Mouse (Mus musculus) ovary, adult 18-20 months (tissue): Measurements from ENCODE around the gene Utp14b.

ENCODE experiments used
- DNase-seq: peaks from one replicate; pipeline ENCODE4 v3.0.0; 2022; ENCODE audit warnings: low spot score, mixed read lengths

Gene Utp14b

DNA sequence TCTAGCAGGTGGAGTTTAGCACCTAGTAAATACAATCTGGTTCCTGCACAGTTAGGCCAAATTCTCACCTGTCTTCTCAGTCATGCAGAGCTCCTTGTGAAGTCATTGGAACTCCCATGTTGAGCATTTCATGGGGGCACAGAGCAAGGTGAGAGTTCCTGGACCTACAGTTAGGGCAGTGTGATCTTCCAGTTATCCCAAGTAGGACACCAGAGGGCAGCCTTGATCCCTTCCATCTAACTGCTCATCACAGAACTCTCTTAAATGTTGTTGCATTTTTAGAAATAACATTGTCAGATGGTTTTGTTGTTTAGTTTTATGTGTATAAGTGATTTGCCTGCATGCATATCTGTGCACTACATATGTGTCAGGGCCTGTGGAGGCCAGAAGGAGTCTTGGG, 29.0 kb downstream of the Utp14b start:
- no peak for DNase-seq

DNA sequence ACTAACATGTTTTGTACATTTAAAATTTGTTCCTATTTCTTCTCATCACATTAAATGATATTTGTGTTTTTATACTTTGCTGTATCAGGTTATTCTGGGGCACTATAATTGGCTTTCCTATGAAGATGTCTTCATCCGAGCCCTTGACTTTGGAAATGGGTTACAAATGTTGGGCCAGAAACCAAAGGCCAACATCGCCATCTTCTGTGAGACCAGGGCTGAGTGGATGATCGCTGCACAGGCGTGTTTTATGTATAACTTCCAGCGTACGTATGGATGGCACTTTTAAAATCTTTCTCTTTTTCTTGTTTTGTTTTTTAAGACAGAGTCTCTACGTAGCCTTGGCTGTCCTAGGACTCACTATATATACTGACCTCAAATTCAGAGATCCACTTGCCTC, 30.3 kb downstream of the Utp14b start:
- no peak for DNase-seq

DNA sequence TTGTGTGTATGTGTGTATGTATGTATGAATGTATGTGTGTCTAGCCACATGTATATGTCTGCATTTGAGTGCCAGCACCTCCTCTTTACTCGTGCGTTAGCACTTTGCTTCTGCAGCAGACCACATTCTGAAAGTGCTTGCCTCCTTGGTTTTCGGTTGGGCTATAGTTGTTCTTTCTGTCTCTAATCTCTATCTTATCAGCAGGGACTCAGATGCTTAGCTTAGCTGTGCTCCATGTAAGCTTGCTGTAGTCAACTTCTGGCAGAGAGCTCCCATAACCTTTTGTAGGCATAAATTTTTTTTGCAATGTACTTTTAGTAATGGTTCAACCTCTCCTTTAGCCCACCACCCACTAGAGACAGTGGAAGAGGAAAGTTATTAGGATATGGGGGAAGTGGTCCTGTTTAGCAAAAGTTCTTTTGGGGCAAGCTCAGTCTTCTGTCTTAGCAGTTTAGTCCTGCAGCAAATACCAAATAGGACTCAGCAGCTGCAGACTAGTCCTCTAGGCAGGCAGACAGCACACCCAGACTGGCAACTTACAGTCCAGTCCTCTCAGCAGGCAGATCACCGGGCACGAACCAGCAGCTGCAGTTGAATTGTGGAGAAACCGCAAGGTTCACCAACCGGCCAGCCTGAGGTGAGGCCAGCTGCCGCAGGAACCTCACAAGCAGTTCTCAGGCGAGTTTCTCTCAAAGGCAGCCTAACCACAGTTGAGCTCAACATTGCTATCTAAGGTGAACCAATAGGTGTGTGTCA, 36.8 kb downstream of the Utp14b start:
- DNase-seq, result no peak

DNA sequence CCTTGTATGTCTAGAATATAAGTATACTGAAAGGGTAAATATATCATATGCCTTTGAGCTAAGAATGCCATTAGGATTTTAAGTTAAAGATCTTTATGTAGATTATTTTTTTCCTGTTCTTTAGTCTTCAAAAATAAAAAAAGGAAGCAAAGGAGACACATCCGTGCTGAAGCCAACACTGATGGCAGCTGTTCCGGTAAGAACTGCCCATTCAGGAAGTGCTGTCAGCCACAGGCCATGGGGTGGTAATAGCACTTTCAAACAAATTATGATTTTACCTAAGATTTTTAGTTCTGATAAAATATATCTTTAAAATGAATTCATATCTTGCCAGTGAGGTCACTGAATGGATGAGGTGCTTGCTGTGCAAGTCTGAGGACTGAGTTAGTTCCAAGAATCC, 38.5 kb downstream of the Utp14b start:
- no peak for DNase-seq

DNA sequence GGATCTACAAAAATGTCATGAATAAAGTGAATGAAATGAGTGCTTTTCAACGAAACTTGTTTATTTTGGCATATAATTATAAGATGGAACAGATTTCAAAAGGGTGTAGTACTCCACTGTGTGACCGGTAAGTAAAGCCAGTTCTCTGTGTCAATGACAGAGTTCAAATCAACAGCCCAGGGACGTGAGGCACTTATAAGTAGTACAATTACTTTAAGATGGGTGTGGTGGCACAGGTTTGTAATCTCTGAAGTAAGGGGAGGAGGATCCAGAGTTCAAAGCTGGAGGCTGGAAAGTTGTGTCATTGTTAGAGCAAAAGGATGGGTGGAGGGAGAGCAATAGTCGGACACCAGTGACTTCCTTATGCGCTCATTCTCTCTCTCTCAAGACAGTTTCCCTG, 39.1 kb downstream of the Utp14b start:
- no peak for DNase-seq

DNA sequence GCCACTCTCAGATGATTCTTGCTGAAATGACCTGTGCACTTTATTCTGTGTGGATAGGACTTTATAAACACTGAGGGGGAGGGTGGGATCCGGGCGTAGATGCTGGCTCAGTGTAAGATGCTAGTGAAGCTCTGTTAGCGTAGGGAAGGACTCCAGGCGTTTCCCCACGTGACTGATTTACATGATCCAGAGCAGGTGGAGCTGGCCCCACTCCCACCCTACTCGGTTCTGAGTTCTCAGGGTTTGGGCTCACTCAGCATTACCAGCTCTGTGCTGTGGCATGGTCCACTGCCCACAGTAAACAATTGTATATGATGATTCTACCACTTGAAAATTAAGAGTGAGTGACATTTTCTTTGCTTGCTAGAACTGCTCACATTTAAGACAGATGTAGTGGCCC, 40.3 kb downstream of the Utp14b start:
- no peak for DNase-seq

DNA sequence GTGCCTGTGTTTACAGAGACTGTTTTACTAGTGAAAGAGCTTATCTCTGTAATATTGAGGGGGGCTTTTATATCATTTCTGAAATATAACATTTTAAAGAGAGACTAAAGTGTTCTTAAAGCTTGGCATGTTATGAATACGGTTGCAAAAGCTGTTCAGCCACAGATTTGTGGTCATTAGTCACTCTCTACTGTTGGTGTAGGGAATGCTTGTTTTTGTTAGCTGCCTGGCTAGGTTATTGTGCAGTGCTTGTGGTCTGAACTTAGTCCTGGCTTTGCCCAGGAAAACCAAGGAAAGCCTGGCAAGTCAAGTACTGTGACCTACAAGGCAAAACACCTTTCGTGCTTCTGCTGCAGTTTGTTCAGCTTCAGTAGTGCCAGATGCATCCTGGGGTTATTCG, 43.9 kb downstream of the Utp14b start:
- no peak for DNase-seq

DNA sequence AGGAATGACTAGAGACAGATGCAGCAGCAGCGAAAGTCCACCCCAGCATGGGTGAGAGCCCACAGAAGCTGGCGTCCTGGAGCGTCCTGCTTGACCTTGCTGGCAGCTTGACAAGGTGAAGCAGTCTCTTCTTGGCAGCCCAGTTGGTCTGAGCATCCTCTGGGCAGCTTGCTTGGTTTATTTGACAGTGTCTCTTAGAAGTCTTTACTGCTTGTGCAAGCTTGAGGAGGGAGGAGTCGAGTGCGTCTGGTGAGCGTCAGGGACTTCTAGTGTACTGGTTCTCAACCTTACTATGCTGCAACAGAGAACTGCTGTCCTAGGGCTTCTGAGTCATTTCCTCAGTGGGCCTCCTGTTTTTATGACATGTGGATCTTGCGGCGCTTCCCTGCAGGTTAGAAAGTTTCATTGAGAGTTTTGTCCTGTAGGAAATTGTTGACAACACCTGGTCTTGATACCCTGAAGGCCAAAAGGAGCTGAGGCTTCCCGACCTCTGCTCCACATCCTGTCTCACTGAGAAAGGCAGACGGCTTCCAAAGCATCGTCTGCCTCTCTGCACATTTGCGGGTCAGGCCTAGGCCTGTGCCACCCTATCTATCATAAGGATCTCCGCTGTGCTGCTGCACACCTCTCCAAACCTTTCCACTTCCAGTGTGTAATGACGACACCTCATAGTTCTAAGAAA, 44.6 kb downstream of the Utp14b start:
- DNase-seq, result no peak

DNA sequence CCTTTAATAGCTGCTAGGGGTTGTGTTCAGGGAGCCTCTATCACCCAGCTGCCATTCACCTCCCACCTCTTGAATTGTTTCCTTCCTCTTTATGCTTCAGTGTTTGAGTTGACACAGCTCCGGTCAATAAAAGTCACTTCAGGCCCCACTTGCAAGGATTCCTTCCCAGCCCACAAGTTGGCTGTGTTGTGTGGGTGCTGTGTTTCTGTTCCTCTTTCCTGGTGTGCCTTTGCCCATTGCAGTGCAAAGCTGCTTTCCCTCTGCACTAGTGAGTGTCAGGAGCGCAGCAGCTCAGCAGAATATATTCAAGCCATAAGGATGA, 45.1 kb downstream of the Utp14b start:
- no peak for DNase-seq

DNA sequence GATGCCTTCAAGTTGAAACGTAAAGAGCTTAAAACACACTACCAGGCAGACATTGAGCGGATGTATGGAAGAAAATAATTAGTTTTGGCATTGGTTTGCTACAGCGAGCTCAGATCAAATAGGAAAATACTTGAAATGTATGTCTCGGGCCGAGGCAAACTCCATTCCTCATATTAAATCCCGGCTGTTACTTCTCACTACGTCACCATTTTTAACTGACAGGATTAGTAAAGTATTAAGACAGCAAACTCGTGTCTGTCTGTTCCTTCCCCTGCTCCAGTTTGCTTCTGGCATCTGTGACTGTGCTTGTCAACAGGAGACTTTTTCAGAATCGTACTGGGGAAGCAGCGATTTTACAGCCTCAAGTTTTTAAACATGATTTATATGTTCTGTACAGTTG, 48.5 kb downstream of the Utp14b start:
- DNase-seq, result no peak

DNA sequence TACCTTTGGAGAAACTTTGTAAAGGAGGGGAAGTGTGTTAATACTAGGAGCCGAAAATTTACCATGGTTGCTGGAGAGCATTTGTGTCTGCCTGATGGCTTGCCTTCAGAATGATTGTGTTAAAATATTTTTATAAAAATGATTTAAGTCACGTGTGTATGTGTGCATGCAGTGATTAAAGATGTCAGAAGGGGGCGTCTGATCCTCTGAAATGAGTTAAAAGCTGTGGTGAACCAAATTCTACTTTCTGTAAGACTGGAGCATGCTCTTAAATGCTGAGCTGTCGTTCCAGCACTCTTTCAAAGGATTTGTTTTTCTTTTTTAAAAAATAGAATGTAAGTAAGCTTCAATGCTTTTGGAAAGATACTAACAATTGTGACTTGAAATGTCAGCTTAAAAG, 49.4 kb downstream of the Utp14b start:
- DNase-seq, result no peak

DNA sequence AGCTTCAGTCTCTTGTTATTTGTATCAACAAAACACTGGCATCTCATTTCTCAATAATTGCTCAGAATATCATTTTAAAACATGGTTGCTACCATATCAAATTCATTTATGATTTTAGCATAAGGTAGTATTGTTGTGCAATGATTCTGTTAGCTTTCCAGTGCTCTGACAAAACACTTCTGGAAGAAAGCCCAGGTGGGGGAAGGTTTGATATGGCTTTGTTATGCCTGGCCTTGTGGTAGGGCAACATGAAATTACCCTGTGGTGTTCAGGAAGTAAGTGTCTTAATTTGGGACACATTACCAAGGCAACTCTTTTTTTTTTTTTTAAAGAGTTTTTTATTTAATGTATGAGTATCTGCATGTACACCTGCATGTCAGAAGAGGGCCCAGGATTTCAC, 52.2 kb downstream of the Utp14b start:
- no peak for DNase-seq

DNA sequence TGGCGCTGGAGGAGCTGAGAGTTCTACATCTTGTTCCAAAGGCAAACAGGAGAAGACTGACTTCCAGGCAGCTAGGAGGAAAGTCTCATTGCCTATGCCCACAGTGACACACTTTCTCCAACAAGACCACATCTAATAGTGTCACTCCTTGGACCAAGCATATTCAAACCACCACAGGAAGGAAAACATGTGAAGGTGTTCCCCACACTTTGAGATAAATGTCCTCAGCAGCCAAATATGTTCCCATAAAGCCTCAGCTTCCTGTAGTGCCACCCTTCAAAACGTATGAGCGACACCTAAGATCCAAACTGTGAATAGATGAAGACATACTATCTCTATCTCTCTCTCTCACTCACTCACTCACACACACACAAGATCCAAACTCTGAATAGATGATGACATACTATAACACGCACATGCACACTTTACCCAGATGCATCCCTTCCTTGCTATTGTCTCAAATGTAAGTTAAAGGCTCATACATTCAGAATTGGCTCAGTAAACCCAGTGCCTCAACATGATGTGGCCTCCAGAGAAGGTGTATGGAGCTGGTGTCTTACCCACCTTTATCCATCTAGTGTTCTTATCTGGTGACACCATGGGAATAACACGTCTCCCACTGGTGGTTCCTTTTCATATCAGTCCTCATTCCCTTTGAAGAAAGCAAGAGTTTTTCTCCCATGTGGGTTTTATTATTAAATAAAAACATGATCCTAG, 52.9 kb downstream of the Utp14b start:
- no peak for DNase-seq
